Mouse (Mus musculus) CH12.LX (cell line): ENCODE data around the gene Tanc1.

Source experiments
- BHLHE40 ChIP-seq: IDR thresholded peaks from 2 replicates; pipeline ENCODE4 v1.6.1; 2011; ENCODE audit warnings: mild to moderate bottlenecking, low read depth, low read length, improper control_type of control experiment
- CTCF ChIP-seq, 2 experiments: IDR thresholded peaks in 1 of 2; conservative IDR thresholded peaks in 1 of 2; 2 replicates each; pipeline ENCODE4 v1.5.1; 2011 to 2012; ENCODE audit warnings: low read depth in 2 of 2, low read length in 2 of 2, improper control_type of control experiment in 1 of 2, inconsistent platforms in 1 of 2, mild to moderate bottlenecking in 1 of 2, moderate library complexity in 1 of 2
- MAFK ChIP-seq: IDR thresholded peaks from 2 replicates; pipeline ENCODE4 v1.6.1; 2011; ENCODE audit warnings: low read length, improper control_type of control experiment; ENCODE audit not compliant: insufficient replicate concordance
- NELFE ChIP-seq: IDR thresholded peaks from 2 replicates; pipeline ENCODE4 v1.6.1; 2011; ENCODE audit warnings: low read depth, low read length, improper control_type of control experiment
- PAX5 ChIP-seq: IDR thresholded peaks from 2 replicates; pipeline ENCODE4 v1.6.1; 2012; ENCODE audit warnings: low read length, inconsistent platforms, mixed read lengths
- POLR2A ChIP-seq: IDR thresholded peaks from 2 replicates; pipeline ENCODE4 v1.6.1; 2011; ENCODE audit warnings: low read depth, mild to moderate bottlenecking, improper control_type of control experiment, low read length
- POLR2AphosphoS2 ChIP-seq: IDR thresholded peaks from 2 replicates; pipeline ENCODE4 v1.6.1; 2011; ENCODE audit warnings: low read depth, low read length, improper control_type of control experiment
- RCOR1 ChIP-seq: conservative IDR thresholded peaks from 2 replicates; pipeline ENCODE4 v1.6.1; 2012; ENCODE audit warnings: low read depth, mild to moderate bottlenecking, inconsistent platforms, low read length, improper control_type of control experiment
- SMC3 ChIP-seq: IDR thresholded peaks from 2 replicates; pipeline ENCODE4 v1.6.1; 2011; ENCODE audit warnings: low read depth, low read length, improper control_type of control experiment
- ZC3H11A ChIP-seq: IDR thresholded peaks from 2 replicates; pipeline ENCODE4 v1.6.1; 2012; ENCODE audit warnings: low read depth, mild to moderate bottlenecking, inconsistent platforms, low read length, improper control_type of control experiment
- ZNF384 ChIP-seq: IDR thresholded peaks from 2 replicates; pipeline ENCODE4 v1.6.1; 2012; ENCODE audit warnings: low read depth, low read length, improper control_type of control experiment, inconsistent platforms

DNA sequence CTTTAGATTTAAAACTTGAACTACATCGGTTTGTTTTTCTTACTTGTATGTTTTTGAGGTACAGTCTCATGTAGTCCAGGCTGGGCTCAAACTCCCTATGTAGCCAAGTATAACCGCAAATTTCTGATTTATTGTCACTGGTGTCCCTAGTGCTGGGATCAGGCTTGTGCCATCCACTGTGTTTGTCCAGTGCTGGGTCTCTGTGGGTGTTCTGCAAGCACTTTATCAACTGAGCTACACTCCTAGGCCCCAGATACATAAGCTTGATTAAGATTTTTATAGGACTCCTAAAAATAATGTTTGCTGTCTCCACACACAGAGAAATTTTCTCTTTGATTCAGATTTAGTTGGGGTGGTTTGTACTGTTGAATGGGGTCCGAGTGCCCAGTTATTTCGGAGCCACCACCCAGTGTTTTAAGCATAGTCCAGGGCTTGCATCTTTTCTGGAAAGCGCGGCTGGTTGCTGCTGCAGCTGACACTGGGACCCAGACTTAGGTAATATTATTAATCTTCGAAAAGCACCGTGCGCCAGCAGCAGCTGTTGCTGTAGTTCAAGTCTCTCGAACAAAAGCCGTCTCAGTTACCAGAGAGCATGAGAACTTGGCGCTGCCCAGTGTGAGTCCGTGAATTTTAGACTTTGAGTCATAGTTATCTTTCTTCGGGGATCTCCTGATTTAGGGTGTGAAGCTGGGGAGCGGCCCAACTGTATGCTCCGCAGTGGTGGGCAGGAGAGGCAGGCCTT is 73.2 kb downstream of the Tanc1 start:
- no peak for TF ChIP-seq POLR2AphosphoS2
- no peak for TF ChIP-seq BHLHE40
- no peak for TF ChIP-seq MAFK
- TF ChIP-seq NELFE: no peak
- TF ChIP-seq ZNF384: no peak
- TF ChIP-seq POLR2A: no peak
- TF ChIP-seq ZC3H11A: no peak
- TF ChIP-seq CTCF (conservative IDR thresholded peaks at IDR 0.05 in 1 of 2, IDR thresholded peaks at IDR 0.05 in 1 of 2; ENCODE audit: low read depth in 2 of 2, low read length in 2 of 2): no peak
- no peak for TF ChIP-seq RCOR1
- TF ChIP-seq PAX5: no peak
- no peak for TF ChIP-seq SMC3
